Mouse (Mus musculus): ENCODE data around the gene Spag7.

GRCm38 (mm10) chr11:70681897-70682581 is 12.8 kb upstream of the Spag7 start:
- TF ChIP-seq CTCF (IDR thresholded peaks at IDR 0.05; ENCODE audit: extremely low read depth, insufficient read depth, insufficient read length, insufficient replicate concordance), result peak; percentile 7; the same call in 1 of the 2 replicates
- TF ChIP-seq POLR2A (IDR thresholded peaks at IDR 0.05; ENCODE audit: low read depth, low read length), result no peak
